Mouse (Mus musculus) hindbrain, embryonic 15.5 days (tissue): ENCODE measurements at regions not wholly inside any gene's neighbourhood (a gene's known extent, or its start where the extent isn't known, plus 50 kb on each side); places are given as distances from the start of the nearest gene placed in this dataset.

Experiments used
- ATAC-seq: fragments of 200-750 bp; cut with Nextera tagmentation; 2 replicates; pipeline ENCODE4 v1.8.0; 2017; ENCODE audit warnings: low read depth, moderate number of reproducible peaks, moderate TSS enrichment; ENCODE audit not compliant: low FRiP score
- H3K27ac ChIP-seq: fragments of 300-500 bp; sonication (generic); replicated peaks from 2 replicates; pipeline ENCODE4 v1.5.1; 2015; ENCODE audit warnings: mild to moderate bottlenecking, inconsistent platforms
- H3K27me3 ChIP-seq: fragments of 300-500 bp; sonication (generic); 2 replicates; pipeline ENCODE4 v1.6.1; 2015; ENCODE audit warnings: control low read depth, inconsistent platforms
- H3K36me3 ChIP-seq: fragments of 300-500 bp; sonication (generic); 2 replicates; pipeline ENCODE4 v1.6.1; 2015; ENCODE audit warnings: control low read depth, inconsistent platforms
- H3K4me1 ChIP-seq: fragments of 300-500 bp; sonication (generic); replicated peaks from 2 replicates; pipeline ENCODE4 v1.6.1; 2015; ENCODE audit warnings: control low read depth, inconsistent platforms
- H3K4me2 ChIP-seq: fragments of 300-500 bp; sonication (generic); 2 replicates; pipeline ENCODE4 v1.6.1; 2015; ENCODE audit warnings: moderate library complexity, mild to moderate bottlenecking, inconsistent platforms
- H3K4me3 ChIP-seq: fragments of 300-500 bp; sonication (generic); 2 replicates; pipeline ENCODE4 v1.5.1; 2015; ENCODE audit warnings: mild to moderate bottlenecking, inconsistent platforms
- H3K9ac ChIP-seq: fragments of 300-500 bp; sonication (generic); 2 replicates; pipeline ENCODE4 v1.6.1; 2015; ENCODE audit warnings: inconsistent platforms
- H3K9me3 ChIP-seq: fragments of 300-500 bp; sonication (generic); 2 replicates; pipeline ENCODE4 v1.6.1; 2016; ENCODE audit warnings: control low read depth, inconsistent platforms
- WGBS: fragments of 180-500 bp; shearing (Covaris S2); methylation state at CpG from one replicate; pipeline ENCODE4 v1.1.7; 2015; 5-methylcytosine and 5-hydroxymethylcytosine counted together

DNA sequence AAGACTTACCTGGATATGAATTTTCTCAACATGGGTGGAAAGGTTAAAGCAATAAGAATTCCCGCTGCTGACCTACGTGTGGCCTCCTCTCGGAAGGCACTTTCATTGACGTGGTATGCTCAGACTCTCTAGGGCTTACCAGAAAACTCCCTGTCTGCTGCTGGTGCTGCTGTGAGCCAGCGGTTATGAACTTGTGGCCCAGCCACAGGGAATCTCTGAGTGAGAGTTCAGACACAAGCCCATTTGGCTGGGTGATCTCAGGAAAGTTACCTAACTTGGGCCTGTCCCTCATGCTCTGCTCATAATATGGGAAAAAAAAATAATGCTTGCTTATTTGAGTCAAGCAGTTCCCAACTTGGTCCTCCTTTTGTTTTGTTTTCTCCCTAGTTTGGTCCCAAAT is 459.5 kb upstream of the Adamts5 start:
- no peak overlapping the region for H3K4me3 ChIP-seq
- no peaks in the 10 kb centered on the region for H3K27me3 ChIP-seq
- H3K36me3 ChIP-seq: no peaks in the 10 kb centered on the region
- no peak for ATAC-seq
- no peaks in the 10 kb centered on the region for H3K9me3 ChIP-seq
- H3K9ac ChIP-seq: no peak overlapping the region
- no peak overlapping the region for H3K27ac ChIP-seq
- H3K4me2 ChIP-seq: no peak overlapping the region
- H3K4me1 ChIP-seq: no peaks in the 10 kb centered on the region
- 94% methylated on average over 5 of the region's 5 CpGs for WGBS

DNA sequence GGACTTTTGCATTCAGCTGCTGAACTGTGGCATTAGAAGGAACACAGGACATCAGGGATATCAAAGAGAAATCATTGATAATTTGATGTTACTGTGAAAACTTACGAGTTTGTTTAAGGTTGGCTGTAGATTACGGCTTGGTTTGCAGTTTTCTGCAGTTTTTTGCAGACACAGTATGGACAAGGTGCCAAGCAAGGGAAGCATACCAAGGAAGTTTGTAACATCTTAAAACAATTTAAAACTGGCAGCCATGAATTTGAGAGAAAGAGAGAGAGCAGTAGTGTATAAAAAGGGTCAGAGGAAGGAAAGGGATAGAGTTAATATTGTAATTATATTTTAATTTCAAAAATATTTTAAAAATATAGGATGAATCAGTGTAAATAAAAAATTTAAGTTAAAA is 453.4 kb upstream of the Adamts5 start:
- Histone ChIP-seq H3K4me3 (no peak overlapping the region), H3K9ac (no peak overlapping the region), H3K9me3 (no peaks in the 10 kb centered on the region), H3K36me3 (no peaks in the 10 kb centered on the region), H3K27me3 (no peaks in the 10 kb centered on the region), H3K27ac (no peak overlapping the region), H3K4me1 (no peaks in the 10 kb centered on the region), H3K4me2 (no peak overlapping the region)
- WGBS: 88% methylated on average over 2 of the region's 2 CpGs
- no peak for ATAC-seq

- Histone ChIP-seq H3K4me3 (no peak overlapping the region), H3K9ac (no peak overlapping the region), H3K4me1 (no peaks in the 10 kb centered on the region), H3K27me3 (no peaks in the 10 kb centered on the region), H3K36me3 (no peaks in the 10 kb centered on the region), H3K27ac (no peak overlapping the region), H3K4me2 (no peak overlapping the region), H3K9me3 (no peaks in the 10 kb centered on the region)
- WGBS: 91% methylated on average over 5 of the region's 5 CpGs
- ATAC-seq: no peak
Observed at GRCm38 (mm10) chr16:86347753-86348152, 446.1 kb upstream of the Adamts5 start.

GRCm38 (mm10) chr16:86346916-86347315 is 445.3 kb upstream of the Adamts5 start:
- Histone ChIP-seq H3K27me3 (no peaks in the 10 kb centered on the region), H3K27ac (no peak overlapping the region), H3K9me3 (no peaks in the 10 kb centered on the region), H3K9ac (no peak overlapping the region), H3K4me2 (no peak overlapping the region), H3K36me3 (no peaks in the 10 kb centered on the region), H3K4me3 (no peak overlapping the region), H3K4me1 (no peaks in the 10 kb centered on the region)
- WGBS: 62% methylated on average over 3 of the region's 3 CpGs
- ATAC-seq: no peak

GRCm38 (mm10) chr16:86340311-86340710 is 438.7 kb upstream of the Adamts5 start:
- no peak overlapping the region for H3K4me3 ChIP-seq
- no peaks in the 10 kb centered on the region for H3K27me3 ChIP-seq
- H3K36me3 ChIP-seq: no peaks in the 10 kb centered on the region
- no peak overlapping the region for H3K9ac ChIP-seq
- no peaks in the 10 kb centered on the region for H3K9me3 ChIP-seq
- ATAC-seq: no peak
- H3K27ac ChIP-seq: no peak overlapping the region
- H3K4me1 ChIP-seq: no peaks in the 10 kb centered on the region
- 84% methylated on average over 2 of the region's 2 CpGs for WGBS
- no peak overlapping the region for H3K4me2 ChIP-seq

DNA sequence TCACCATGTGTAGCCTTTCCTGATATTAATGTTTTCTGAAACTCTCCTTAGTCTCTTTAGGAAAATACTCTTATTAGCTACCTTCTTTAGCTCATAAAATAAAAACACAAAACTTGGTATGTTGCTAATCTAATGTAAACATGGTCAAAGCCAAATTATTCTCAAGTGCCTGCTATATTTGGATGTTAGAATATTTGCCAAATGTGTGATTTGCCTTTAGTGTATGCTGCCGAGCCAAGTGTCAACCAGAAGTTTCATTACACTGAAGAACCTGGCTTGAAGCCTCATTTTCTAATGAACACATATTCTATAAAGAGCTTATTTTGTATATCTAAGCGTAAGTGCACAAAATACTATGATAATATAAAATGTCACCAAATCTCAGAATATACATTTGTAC is 423.8 kb upstream of the Adamts5 start:
- Histone ChIP-seq H3K4me3 (no peak overlapping the region), H3K4me1 (no peaks in the 10 kb centered on the region), H3K9me3 (no peaks in the 10 kb centered on the region), H3K27ac (no peak overlapping the region), H3K27me3 (no peaks in the 10 kb centered on the region), H3K36me3 (no peaks in the 10 kb centered on the region), H3K4me2 (no peak overlapping the region), H3K9ac (no peak overlapping the region)
- no peak for ATAC-seq
- WGBS: 88% methylated on average over 2 of the region's 2 CpGs

GRCm38 (mm10) chr16:86318898-86319297 is 417.3 kb upstream of the Adamts5 start:
- H3K4me2 ChIP-seq: no peak overlapping the region
- no peaks in the 10 kb centered on the region for H3K4me1 ChIP-seq
- no peak overlapping the region for H3K27ac ChIP-seq
- no peak overlapping the region for H3K4me3 ChIP-seq
- no peaks in the 10 kb centered on the region for H3K36me3 ChIP-seq
- no peaks in the 10 kb centered on the region for H3K9me3 ChIP-seq
- no peaks in the 10 kb centered on the region for H3K27me3 ChIP-seq
- H3K9ac ChIP-seq: no peak overlapping the region
- 77% methylated on average over 2 of the region's 2 CpGs for WGBS
- no peak for ATAC-seq

DNA sequence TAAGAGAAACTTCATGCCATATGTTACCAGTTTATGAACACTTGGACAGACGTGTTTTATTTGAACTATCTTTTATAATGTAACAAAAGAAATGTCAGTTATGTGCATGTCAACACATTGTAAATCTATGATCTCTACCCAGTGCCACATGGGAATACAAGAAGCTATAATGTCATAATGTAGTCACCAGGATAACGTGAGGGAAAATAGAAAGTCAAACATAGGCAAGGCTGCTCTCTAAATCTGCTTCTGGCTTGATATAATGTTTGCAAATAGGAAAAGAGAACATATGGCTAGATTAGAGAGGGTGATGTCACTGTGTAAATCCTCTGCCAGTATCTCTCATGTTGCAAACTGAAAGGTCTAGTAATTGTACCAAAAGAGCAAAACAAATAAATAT is 408.1 kb upstream of the Adamts5 start:
- H3K4me3 ChIP-seq: no peak overlapping the region
- no peaks in the 10 kb centered on the region for H3K4me1 ChIP-seq
- ATAC-seq: no peak
- no peak overlapping the region for H3K4me2 ChIP-seq
- no peak overlapping the region for H3K9ac ChIP-seq
- H3K9me3 ChIP-seq: no peaks in the 10 kb centered on the region
- H3K27ac ChIP-seq: no peak overlapping the region
- H3K36me3 ChIP-seq: no peaks in the 10 kb centered on the region
- 74% methylated on average over 2 of the region's 2 CpGs for WGBS
- H3K27me3 ChIP-seq: no peaks in the 10 kb centered on the region

DNA sequence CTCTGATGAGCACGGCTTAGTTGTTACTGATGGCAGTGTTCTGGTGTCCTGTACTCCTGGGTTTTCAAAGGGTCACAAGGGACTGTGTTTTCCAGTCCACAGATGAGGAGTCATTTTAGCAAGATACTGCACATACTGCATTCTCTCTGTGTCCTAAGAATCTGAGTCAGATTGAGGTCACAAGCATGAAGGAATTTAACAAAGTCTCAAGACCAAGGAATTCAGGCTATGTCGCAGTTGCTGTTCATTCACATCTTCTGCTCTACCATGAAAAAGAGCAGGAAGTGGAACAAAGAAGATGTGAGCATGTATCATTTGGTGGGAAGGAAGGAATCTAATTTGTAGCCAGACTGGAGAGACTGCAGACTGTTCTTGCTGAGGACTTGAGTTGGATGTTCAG is 402.2 kb upstream of the Adamts5 start:
- no peaks in the 10 kb centered on the region for H3K4me1 ChIP-seq
- ATAC-seq: no peak
- WGBS: 94% methylated on average over 2 of the region's 2 CpGs
- no peaks in the 10 kb centered on the region for H3K9me3 ChIP-seq
- H3K4me2 ChIP-seq: no peak overlapping the region
- no peak overlapping the region for H3K27ac ChIP-seq
- no peak overlapping the region for H3K4me3 ChIP-seq
- H3K9ac ChIP-seq: no peak overlapping the region
- H3K36me3 ChIP-seq: no peaks in the 10 kb centered on the region
- H3K27me3 ChIP-seq: no peaks in the 10 kb centered on the region

GRCm38 (mm10) chr16:86302451-86303145 is 401.0 kb upstream of the Adamts5 start:
- WGBS: 69% methylated on average over 3 of the region's 3 CpGs
- ATAC-seq: peak; percentile 51; the same call in 1 of the 2 replicates

DNA sequence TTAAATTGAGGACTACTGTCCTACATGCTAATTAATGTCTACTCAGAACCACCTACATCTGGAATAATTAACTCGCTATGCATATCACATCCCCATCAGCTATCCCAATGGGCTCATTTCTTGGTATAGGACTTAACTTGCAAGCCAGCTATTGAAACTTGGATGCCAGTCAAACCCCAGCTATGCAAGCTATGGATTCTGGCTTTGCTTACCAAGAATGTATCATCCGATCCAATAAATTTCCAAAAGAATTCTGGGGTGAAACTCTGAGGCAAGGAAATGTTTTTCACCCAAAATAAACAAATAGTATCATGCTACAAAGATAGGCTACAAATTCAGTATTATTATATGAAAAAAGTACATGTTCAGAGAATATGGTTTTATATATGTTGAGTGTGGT is 392.8 kb upstream of the Adamts5 start:
- no peaks in the 10 kb centered on the region for H3K36me3 ChIP-seq
- no peak overlapping the region for H3K9ac ChIP-seq
- 82% methylated on average over 2 of the region's 2 CpGs for WGBS
- no peaks in the 10 kb centered on the region for H3K27me3 ChIP-seq
- ATAC-seq: no peak
- H3K27ac ChIP-seq: no peak overlapping the region
- H3K4me2 ChIP-seq: no peak overlapping the region
- no peaks in the 10 kb centered on the region for H3K4me1 ChIP-seq
- no peaks in the 10 kb centered on the region for H3K9me3 ChIP-seq
- H3K4me3 ChIP-seq: no peak overlapping the region

More at GRCm38 (mm10) chr16:86302451-86303145, 401.0 kb upstream of the Adamts5 start:
- no peaks in the 10 kb centered on the region for H3K27me3 ChIP-seq
- no peaks in the 10 kb centered on the region for H3K9me3 ChIP-seq
- no peaks in the 10 kb centered on the region for H3K36me3 ChIP-seq
- no peak overlapping the region for H3K4me2 ChIP-seq
- no peak overlapping the region for H3K27ac ChIP-seq
- no peaks in the 10 kb centered on the region for H3K4me1 ChIP-seq
- no peak overlapping the region for H3K9ac ChIP-seq
- H3K4me3 ChIP-seq: no peak overlapping the region

GRCm38 (mm10) chr16:86281326-86281725 is 379.7 kb upstream of the Adamts5 start:
- Histone ChIP-seq H3K27ac (no peak overlapping the region), H3K4me2 (no peak overlapping the region), H3K9ac (no peak overlapping the region), H3K27me3 (no peaks in the 10 kb centered on the region), H3K9me3 (no peaks in the 10 kb centered on the region), H3K4me3 (no peak overlapping the region), H3K36me3 (no peaks in the 10 kb centered on the region), H3K4me1 (no peaks in the 10 kb centered on the region)
- 93% methylated on average over 2 of the region's 2 CpGs for WGBS
- ATAC-seq: no peak

DNA sequence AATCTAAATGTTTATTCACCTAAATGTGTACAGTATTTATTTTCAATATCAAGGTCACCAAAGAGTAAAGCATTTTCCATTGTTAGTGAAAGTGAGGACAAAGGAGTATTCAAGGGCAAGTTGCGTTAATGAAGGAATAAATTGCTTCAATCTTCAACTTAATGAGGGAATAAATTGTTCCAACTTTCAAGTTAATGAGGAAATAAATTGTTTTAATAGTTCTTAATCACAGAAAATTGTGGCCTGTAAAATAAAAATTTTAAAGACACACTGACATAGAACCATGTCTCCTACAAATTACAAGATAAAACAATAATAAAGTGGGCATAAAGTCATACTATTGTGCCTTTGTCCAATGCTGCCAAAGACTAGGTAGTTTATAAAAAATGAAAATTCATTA is 375.4 kb upstream of the Adamts5 start:
- Histone ChIP-seq H3K27me3 (no peaks in the 10 kb centered on the region), H3K4me3 (no peak overlapping the region), H3K4me2 (no peak overlapping the region), H3K9me3 (no peaks in the 10 kb centered on the region), H3K27ac (no peak overlapping the region), H3K36me3 (no peaks in the 10 kb centered on the region), H3K4me1 (no peaks in the 10 kb centered on the region), H3K9ac (no peak overlapping the region)
- ATAC-seq: no peak
- 81% methylated on average over 1 of the region's 1 CpGs for WGBS
